Mouse (Mus musculus): Measurements from ENCODE around the gene 4930502E18Rik.
"Not testable (repeated sequence)": the region's sequence is repeated elsewhere in the genome, so short reads cannot be mapped to it uniquely, and the experiment has no call there.

4930502E18Rik gene

DNA sequence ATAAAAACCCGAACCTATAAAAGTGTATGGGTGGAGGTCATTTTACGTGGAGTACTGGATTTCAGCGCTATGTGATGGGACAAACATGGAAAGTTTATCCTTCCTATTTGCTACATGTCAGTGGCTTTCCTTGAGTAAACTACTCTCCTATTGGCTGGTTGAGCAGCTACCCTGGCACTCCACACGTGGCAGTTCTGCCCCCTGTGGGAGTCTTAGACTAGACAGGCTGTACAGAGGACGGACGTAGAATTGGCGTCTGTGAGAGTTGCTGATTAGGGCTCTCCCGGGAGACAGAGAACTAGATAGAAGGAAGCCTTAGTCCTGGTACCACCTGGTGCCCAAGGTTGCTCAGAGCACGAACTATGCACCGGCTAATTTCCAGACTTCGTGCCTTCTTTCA, at the start of gene 4930502E18Rik:
TSS of gene 4930502E18Rik (plus strand) at position 231 of the 400 bp plus-strand sequence.
- no peak for DNase-seq (ENCODE audit: extremely low read depth, insufficient read length, low spot score)

DNA sequence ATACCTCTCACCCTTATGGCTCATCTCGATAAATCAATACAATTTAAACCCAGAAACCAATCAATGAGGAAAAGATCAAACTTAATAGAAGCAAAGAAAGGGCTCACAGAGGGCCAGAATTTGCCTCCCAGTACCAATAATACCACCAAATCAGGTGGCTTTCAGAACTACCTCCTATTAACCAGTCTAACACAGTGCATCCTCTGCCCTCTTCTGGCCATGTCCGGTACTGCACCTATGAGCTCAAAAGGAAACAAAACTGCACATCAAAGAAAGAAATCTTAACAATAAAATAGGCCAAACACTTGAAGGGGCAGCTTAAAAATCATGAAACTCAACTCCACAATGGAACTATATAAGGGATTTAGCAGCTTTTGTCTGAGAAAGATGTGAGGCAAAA, 47.7 kb upstream of the 4930502E18Rik start:
- DNase-seq (ENCODE audit: extremely low read depth, insufficient read length, low spot score) = not testable (repeated sequence)

DNA sequence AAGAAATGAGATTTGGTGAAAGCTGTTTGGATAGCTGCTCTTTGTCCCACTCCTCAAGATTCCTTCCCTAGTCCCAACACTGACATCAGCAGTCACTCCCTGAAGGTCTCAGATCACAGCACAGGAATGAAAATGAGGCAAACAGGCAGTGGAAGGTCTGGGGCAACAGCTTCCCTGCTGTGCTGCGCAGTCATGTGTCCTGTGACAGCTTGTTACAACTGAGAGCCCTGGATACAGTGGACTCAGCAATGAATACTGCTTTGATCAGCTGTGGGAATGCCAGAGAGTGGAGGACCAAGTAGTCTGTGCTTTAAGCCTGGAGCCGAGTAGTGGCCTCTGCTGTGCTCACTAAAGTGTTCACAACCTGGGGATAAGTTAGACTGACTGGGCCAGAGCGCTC, 42.0 kb upstream of the 4930502E18Rik start:
- not testable (repeated sequence) for DNase-seq (ENCODE audit: extremely low read depth, insufficient read length, low spot score)

DNA sequence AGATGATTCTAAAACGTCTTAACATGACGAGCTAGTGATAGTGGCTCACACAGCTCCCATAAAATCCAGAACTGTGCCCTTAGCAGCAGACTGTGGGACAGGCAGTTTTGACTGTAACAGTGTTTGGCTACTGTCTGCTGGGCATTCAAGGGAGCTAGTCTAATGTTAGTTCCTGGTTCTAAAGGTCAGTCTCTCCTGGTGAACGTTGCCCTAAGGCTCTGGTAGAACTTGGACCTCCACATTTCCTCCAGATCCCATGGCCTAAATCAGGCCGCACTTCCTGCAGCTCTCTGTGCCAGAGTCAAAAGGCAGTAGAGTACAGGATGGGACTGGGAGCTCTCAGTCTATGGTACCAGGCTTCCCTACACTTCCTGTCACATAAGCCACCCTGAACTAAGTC, 40.0 kb upstream of the 4930502E18Rik start:
- DNase-seq (ENCODE audit: extremely low read depth, insufficient read length, low spot score) = not testable (repeated sequence)

DNA sequence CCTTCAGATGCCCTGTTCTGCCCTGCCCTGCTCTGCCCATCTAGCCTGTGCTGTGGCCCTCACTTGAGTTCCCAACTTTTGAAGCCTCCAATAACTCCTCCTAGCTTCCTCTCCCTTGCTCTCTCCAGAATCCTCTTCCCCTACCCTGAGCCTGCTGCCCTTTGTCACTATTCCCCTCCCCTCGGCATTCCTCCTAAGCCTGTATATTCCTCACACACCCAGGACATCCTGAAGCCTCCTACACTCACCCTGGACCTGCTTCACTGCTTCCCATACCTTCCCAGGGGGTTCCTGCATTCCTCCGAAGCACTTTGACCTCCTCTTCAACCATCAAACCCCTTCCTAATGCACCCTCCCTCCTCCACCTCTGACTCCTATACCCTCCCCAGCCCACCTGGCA, 32.6 kb upstream of the 4930502E18Rik start:
- no peak for DNase-seq (ENCODE audit: extremely low read depth, insufficient read length, low spot score)

DNA sequence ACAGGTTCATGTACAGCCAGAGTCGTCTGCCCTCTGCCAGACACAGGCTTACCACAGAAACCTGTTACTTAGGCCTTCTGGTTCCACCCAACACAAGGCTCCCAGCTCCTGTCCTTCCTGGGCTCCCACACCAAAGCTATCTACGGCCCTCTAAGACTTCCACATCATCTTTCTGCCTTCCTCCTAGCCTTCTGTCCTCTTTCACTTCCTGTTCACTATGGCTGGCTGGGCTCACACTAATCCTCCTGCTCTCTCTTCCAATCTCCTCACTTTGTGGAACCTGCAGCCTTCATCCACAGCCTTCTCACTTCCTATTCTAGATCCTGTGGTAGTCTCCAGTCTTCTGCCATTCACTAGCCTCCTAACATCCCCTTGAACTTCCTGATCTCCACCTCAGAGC, 31.5 kb upstream of the 4930502E18Rik start:
- DNase-seq (ENCODE audit: extremely low read depth, insufficient read length, low spot score) = no peak

DNA sequence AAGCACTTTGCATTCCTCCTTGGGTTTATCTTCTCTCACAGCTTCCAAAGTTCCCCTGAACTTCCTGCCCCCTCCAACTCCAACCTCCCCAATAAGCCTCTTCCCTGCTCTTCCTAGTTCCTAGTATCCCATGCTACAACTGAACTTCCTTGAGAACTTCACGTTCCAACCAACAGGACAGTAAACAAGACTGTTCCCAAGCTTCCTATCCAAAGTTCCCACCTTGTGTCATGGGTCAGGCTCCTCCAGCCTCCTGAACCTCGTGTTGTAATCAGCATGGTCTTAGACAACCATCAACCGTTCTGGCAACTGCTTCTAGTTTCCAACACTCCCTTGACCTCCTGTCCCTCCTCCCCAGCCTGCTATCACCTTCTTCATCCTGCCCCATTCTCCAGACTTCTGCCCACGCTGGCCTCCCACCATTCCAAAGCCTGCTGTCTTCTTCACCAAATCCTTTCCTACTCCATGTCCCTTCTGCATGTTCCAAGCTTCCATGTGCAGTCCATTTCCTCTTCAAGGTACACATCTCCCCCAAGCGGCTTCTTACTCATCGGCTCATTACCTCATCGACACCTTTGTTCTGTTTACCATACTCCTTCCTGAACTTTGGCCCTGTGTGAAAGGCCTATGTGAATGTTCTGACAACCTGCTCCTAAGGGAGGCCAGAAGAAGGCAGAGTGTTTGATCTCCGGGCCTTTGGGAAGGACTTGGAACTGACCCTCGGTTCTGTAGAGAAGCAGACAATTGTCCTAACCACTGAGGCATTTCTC, 30.4 kb upstream of the 4930502E18Rik start:
- no peak for DNase-seq (ENCODE audit: extremely low read depth, insufficient read length, low spot score)

DNA sequence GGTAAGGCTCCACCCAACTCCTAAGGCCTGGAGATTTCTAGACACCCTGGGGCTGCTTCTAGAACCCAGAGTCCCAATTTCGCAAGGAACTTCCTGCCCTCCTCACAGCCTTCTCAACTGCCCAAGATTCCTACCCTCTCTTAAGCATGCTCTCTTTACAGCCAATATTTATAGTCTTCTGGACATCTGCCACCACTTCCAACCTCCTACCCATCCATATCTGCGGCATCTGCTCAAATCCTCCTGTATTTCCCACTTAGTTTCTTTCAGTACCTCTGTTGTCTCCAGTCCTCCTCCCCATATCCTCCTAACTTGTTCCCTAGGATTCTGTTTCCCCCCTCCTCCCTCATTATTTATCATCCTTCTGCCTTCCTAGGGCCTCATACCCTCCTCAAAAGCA, 25.4 kb upstream of the 4930502E18Rik start:
- no peak for DNase-seq (ENCODE audit: extremely low read depth, insufficient read length, low spot score)

DNA sequence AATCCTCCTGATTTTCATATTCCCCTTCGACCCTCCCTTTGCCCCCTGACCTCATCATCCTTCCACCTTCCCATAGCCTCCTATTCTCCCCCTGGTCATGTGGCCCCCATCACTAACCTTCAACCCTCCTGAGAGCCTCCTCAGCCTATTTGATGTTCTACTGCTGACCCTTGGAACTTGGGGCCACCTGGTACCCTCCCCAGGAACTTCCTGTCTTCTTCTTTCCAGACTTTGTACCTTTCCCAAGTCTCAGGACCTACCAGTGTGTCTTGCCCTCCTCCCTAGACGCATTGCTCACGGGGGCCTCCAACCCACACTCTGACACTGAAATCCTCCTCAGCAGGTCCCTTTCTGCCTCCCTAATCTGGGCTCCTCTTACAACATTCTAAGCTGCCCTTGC, 22.0 kb upstream of the 4930502E18Rik start:
- DNase-seq (ENCODE audit: extremely low read depth, insufficient read length, low spot score) = no peak

DNA sequence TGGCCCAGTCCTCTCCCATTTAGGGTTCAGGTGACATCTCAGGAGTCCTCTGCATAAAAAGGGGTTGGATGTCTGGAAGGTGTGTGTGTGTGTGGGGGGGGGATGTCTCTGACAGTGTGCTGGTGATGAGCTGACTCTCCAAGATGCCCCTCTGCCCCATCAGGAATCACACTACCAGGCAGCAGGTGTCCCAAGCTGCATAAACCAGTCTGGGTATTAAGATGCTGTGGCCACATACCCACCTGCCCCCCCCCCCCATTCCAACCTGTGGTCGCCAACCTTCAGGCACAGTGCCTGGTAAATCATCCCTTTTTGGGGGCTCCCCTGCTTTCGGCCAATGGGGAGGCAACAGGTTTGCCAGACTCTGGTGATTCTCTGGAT, 8.7 kb upstream of the 4930502E18Rik start:
- DNase-seq (ENCODE audit: extremely low read depth, insufficient read length, low spot score) = no peak

DNA sequence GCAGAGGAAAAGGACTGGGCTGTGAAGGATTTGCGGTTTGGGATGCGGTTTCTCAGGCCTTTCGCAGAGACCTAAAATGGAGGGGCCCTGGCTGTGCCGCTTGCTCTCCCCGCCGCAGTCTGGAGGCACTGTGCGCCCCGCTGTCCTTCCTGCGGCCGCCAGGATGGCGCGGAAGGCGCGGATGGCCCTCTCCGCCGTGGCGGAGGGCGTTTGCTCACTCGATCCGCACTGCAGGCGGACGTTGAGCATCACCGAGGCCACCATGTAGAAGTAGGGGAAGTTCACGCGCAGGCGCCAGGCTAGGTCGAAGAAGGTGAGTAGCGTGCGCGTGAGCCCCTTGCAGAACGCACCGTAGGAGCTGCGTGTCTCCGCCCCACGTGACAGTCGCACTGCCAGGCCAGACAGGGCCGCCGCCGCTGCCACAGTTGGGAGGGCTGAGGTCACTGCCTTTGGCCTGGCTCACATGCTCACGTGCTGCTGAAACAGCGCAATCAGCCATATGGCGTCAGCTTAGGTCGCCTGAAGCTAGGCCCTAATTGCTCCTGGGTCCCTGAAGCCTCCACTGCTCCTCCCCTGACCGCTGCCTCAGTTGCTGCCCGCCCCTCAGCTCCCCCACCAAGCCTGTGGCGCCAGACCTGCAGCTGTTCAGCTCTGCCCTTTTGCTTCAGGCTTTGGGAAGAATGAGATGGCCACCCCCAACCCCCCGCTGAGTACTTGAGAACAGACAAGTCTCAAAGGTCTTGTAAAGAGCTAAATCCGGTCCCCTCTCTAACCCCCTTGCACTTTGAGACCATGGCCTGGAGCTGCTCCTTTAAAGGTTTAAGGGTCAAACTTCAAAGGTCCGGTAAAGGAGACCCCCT, 8.1 kb upstream of the 4930502E18Rik start:
- DNase-seq (ENCODE audit: extremely low read depth, insufficient read length, low spot score) = peak; percentile 1

DNA sequence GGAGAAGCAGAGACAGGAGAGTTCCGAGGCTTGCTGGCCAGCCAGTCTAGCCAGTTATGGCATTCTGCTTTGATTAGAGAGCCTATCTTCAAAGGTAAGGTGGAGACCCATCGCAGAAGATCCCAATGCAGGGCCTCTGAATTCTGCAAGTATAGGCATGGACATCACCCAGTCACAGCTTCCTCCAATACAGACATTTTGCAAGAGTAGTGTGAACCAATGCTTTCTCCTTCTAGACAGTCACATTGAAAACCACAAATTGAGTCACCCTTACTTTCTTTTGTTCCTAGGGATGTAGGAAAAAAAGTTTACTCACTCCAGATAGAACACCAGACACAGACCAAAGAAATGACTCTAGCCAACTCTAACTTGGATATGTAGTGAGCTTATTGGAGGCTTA, 4.3 kb downstream of the 4930502E18Rik start:
- peak; percentile 22 for DNase-seq (ENCODE audit: extremely low read depth, insufficient read length, low spot score)

DNA sequence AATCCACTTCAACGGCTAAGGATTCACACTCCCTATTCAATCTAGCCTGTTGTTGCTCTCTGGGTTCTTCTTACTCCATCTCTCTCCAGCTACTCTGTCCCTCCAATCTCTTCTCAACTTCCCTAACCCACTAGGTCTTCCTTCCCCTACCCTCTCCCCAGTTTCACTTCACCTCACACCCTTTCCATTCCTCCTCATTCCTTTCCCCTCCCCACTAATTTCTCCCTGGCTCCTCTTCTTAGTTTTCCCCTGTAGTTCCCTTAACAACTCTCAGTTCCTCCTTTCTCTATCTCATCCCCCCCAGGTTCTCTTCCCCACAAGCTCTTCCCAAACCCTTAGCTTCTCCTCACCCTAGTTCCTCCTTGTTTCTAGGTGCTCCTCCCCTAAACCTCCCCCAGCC, 28.2 kb downstream of the 4930502E18Rik start:
- DNase-seq (ENCODE audit: extremely low read depth, insufficient read length, low spot score) = no peak

DNA sequence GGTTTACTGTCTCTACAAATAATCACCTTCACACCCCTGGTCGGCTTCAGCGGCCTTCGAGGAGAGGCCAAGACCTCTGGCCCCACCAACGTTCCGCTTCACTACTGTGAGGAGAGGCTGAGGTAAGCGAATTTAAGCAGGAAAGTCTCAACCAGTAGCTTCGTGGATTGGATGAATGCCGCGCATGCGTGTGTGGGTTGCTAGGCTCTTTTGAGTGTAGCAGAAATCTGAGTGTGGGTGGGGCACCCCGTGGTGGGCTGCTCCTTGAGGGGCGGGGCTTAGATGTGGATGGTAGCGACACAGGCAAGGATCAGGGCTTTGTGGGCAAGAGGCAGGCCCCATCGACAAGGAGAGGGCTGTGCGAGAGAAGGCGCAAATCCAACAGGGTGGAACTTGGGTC, 33.1 kb downstream of the 4930502E18Rik start, which contains the start of gene 1700013H16Rik:
TSS of gene 1700013H16Rik (minus strand) at position 96 of the 400 bp plus-strand sequence.
- DNase-seq (ENCODE audit: extremely low read depth, insufficient read length, low spot score) = no peak

DNA sequence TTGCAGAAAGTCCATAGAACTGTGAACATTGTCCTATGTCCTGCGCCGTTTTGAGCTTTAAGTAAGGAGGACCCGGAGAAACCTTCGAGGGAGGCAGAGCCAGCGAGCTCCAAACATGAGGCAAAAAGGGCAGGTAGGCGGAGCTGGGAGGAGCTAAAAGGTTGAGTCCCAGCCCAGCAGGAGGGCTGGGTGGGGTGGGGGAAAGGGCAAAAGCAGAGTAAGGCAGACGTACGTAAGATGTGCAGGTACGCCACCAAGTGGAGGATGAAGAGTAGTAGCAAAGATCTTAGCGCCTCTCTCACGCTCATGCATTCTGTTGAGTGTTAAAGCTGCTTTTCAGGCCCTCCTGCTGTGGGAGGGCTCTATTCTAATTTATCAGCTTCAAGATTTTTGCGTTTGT, 51.6 kb downstream of the 4930502E18Rik start, which contains the start of gene Zfp36l3:
TSS of gene Zfp36l3 (minus strand) at position 119 of the 400 bp plus-strand sequence.
- no peak for DNase-seq (ENCODE audit: extremely low read depth, insufficient read length, low spot score)
